10 mouse cellular contexts compared by ENCODE assay signal in the genomic region with DNA sequence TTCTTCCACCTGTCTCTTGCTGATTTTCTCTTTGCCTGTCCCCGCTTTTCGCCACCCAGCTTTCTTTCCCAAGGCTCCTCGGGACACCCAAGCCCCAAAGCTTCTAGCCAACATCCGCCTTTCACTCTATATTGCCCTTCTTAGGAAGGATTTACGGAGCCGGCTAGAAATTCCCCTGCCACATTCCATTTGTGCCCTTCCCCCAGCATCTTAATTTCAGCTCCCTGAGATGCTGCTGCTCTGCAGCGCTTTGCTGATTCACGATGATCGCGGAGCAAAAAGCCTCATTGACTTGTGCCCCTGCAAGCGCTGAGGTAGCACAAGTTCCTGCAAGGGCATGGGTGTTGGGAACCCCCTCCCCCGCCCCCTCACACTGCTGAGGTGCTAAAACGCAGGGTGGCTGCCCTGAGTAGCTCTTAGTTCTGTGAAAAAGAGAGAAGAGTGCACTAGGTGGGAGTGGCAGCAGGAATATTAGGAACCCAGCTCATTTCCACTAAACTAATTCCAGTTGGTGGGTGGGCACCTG. TPM values are rescaled to one million over a fixed set of nuclear protein-coding genes. Genes with fewer than 3 reads are reported as not detected.
DNase-seq lines count a peak whose midpoint lies in the region; ATAC-seq and TF ChIP-seq lines count a peak whose summit lies in the region.
"Had no signal": no experiment of that assay in that cellular context is flagged by ENCODE, and none has a peak within 500 bp of the region (broad histone marks: within the 10 kb centered on the region; RNA-seq: fewer than 3 reads in every experiment).

No protein-coding gene starts in this region.

- H3K9ac ChIP-seq in lung, embryonic 16.5 days (ENCODE audit: low read length): no peak overlapping the region
- no peak overlapping the region for H3K9ac ChIP-seq in midbrain, embryonic 11.5 days (ENCODE audit: low read length)
- no peak overlapping the region for H3K9ac ChIP-seq in stomach, postnatal 0 days (ENCODE audit: low read length)

- no peak overlapping the region for H3K27ac ChIP-seq in lung, embryonic 16.5 days (ENCODE audit: low read length)
- H3K27ac ChIP-seq in midbrain, embryonic 11.5 days (ENCODE audit: low read depth, low read length): no peak overlapping the region
- H3K27ac ChIP-seq in stomach, postnatal 0 days (replicated peaks): no peak overlapping the region

- no peak for TF ChIP-seq EP300 in stomach, postnatal 0 days (optimal IDR thresholded peaks at IDR 0.05)

- H3K9me3 ChIP-seq in lung, embryonic 16.5 days (ENCODE audit: control insufficient read depth, low read length): no peaks in the 10 kb centered on the region
- H3K9me3 ChIP-seq in midbrain, embryonic 11.5 days (ENCODE audit: control insufficient read depth, low read length): no peaks in the 10 kb centered on the region
- no peaks in the 10 kb centered on the region for H3K9me3 ChIP-seq in stomach, postnatal 0 days (ENCODE audit: control insufficient read depth, low read length)

- TF ChIP-seq POLR2A in lung, adult 2 months (IDR thresholded peaks at IDR 0.05; ENCODE audit: borderline replicate concordance, extremely low read depth, low read depth, low read length): no peak

- peak; percentile 7 to 12 for DNase-seq in cerebellum, postnatal 14 days
- no peak for DNase-seq in cerebellum, adult 11 months
- no peak for DNase-seq in lung, adult 2 months
- no peak for DNase-seq in midbrain, embryonic 11.5 days (ENCODE audit: low spot score, missing footprints)
- no peak for DNase-seq in stomach, postnatal 0 days (ENCODE audit: low spot score)
- DNase-seq in gastrocnemius, postnatal 36 days: no peak
- DNase-seq in adrenal gland, postnatal 10 days: no peak
- DNase-seq: kidney, adult 18-20 months had no signal

- H3K4me1 ChIP-seq in lung, embryonic 16.5 days (replicated peaks; ENCODE audit: control insufficient read depth, insufficient read depth, low read length): no peaks in the 10 kb centered on the region
- H3K4me1 ChIP-seq in lung, adult 2 months (ENCODE audit: control insufficient read depth, insufficient read depth, low read length): no peaks in the 10 kb centered on the region
- H3K4me1 ChIP-seq in midbrain, embryonic 11.5 days (ENCODE audit: control insufficient read depth, insufficient read depth, low read length): no peaks in the 10 kb centered on the region
- H3K4me1 ChIP-seq in stomach, postnatal 0 days (replicated peaks; ENCODE audit: control insufficient read depth, insufficient read depth): no peaks in the 10 kb centered on the region

- no peak for TF ChIP-seq CTCF in lung, adult 2 months (IDR thresholded peaks at IDR 0.05; ENCODE audit: insufficient read depth, low read length)
- TF ChIP-seq CTCF in stomach, postnatal 0 days (IDR thresholded peaks at IDR 0.05; ENCODE audit: low read depth): no peak

- H3K4me2 ChIP-seq in lung, embryonic 16.5 days (ENCODE audit: low read depth, low read length): peak overlapping the region; percentile 22
- H3K4me2 ChIP-seq in midbrain, embryonic 11.5 days: peak overlapping the region; percentile 0; the same call in 1 of the 2 replicates
- peak overlapping the region; percentile 11; the same call in 1 of the 2 replicates for H3K4me2 ChIP-seq in stomach, postnatal 0 days (replicated peaks; ENCODE audit: low read depth)

- WGBS in lung, embryonic 16.5 days: 10% methylated on average over 13 of the region's 13 CpGs
- 18% methylated on average over 13 of the region's 13 CpGs for WGBS in lung, adult 2 months
- WGBS in midbrain, embryonic 11.5 days: 15% methylated on average over 13 of the region's 13 CpGs
- WGBS in stomach, postnatal 0 days: 8% methylated on average over 13 of the region's 13 CpGs

- no peak overlapping the region for H3K4me3 ChIP-seq in lung, embryonic 16.5 days (ENCODE audit: low read length)
- H3K4me3 ChIP-seq in lung, adult 2 months (replicated peaks; ENCODE audit: extremely low read depth, low read depth, low read length): no peak overlapping the region
- H3K4me3 ChIP-seq in midbrain, embryonic 11.5 days (ENCODE audit: low read depth, low read length): 0 out of 2 replicates have a peak overlapping the region, but pooled peaks have one; percentile 5
- H3K4me3 ChIP-seq in stomach, postnatal 0 days (ENCODE audit: low read depth, low read length): no peak overlapping the region

- no peaks in the 10 kb centered on the region for H3K36me3 ChIP-seq in lung, embryonic 16.5 days (ENCODE audit: control insufficient read depth, insufficient read depth, low read length)
- H3K36me3 ChIP-seq in midbrain, embryonic 11.5 days (ENCODE audit: control insufficient read depth, insufficient read depth, low read length): no peaks in the 10 kb centered on the region
- H3K36me3 ChIP-seq in stomach, postnatal 0 days (ENCODE audit: control insufficient read depth, insufficient read depth, low read length): no peaks in the 10 kb centered on the region

- H3K27me3 ChIP-seq in lung, embryonic 16.5 days (ENCODE audit: control insufficient read depth, insufficient read depth, low read depth, low read length): peaks cover 25% of the 10 kb centered on the region
- H3K27me3 ChIP-seq in midbrain, embryonic 11.5 days (ENCODE audit: control insufficient read depth, insufficient read depth, low read length): peaks cover 12% of the 10 kb centered on the region
- H3K27me3 ChIP-seq in stomach, postnatal 0 days (ENCODE audit: control insufficient read depth, insufficient read depth, low read length): no peaks in the 10 kb centered on the region

- intact Hi-C loops in gastrocnemius, postnatal 36 days (cut with DNase I): no loop called here

- ATAC-seq in lung, embryonic 16.5 days (ENCODE audit: low read depth): no peak
- ATAC-seq in midbrain, embryonic 11.5 days (ENCODE audit: low FRiP score): no peak
- no peak for ATAC-seq in stomach, postnatal 0 days (ENCODE audit: low FRiP score, low TSS enrichment)

RNA-seq across cellular contexts. Expression of a gene that starts 1.2 kb away (rescaled TPM):
- not detected in 2 replicates for polyA plus RNA-seq in lung, embryonic 16.5 days (2015; fragmentation: Nextera tagmentation; extraction: Ambion mirVana)
- not detected in 2 replicates for polyA plus RNA-seq in lung, adult 2 months (2012; rRNA removed)
- not detected in 2 replicates for polyA plus RNA-seq in midbrain, embryonic 11.5 days (2014; fragmentation: Nextera tagmentation; extraction: Ambion mirVana)
- polyA plus RNA-seq in stomach, postnatal 0 days (2015; fragmentation: Nextera tagmentation; extraction: Ambion mirVana): not detected in 2 replicates
- total RNA-seq in gastrocnemius, postnatal 36 days (2021): not detected
- not detected for total RNA-seq in adrenal gland, postnatal 10 days (2021)
- polyA plus RNA-seq: C2C12 had no signal

RNA-seq across cellular contexts. Expression of a gene that starts 2.1 kb away (rescaled TPM):
- polyA plus RNA-seq in lung, embryonic 16.5 days (2015; fragmentation: Nextera tagmentation; extraction: Ambion mirVana): 0.23 and 0.26 TPM in 2 replicates
- 0.22 and 0.46 TPM in 2 replicates for polyA plus RNA-seq in lung, adult 2 months (2012; rRNA removed)
- 1.6 and 1.7 TPM in 2 replicates for polyA plus RNA-seq in midbrain, embryonic 11.5 days (2014; fragmentation: Nextera tagmentation; extraction: Ambion mirVana)
- polyA plus RNA-seq in stomach, postnatal 0 days (2015; fragmentation: Nextera tagmentation; extraction: Ambion mirVana): 1.8 and 2.0 TPM in 2 replicates
- not detected for total RNA-seq in gastrocnemius, postnatal 36 days (2021)
- total RNA-seq in adrenal gland, postnatal 10 days (2021): 1 to 10 TPM in 1 of 2 experiments, under 1 TPM in 1; 0.48 to 1.2 TPM

Comparison
In these comparisons a context has a peak if more than half of its experiments do, and no peak if none do; other contexts are left out.
1. DNase-seq: peak in cerebellum, postnatal 14 days (2 of 2); none in cerebellum, adult 11 months (single experiment), lung, adult 2 months (single experiment), midbrain, embryonic 11.5 days (single experiment), stomach, postnatal 0 days (single experiment), gastrocnemius, postnatal 36 days (0 of 2) and adrenal gland, postnatal 10 days (single experiment).
2. Peak in every context shown above with its lines, with median percentiles within 50 percentile points of each other: H3K4me2 ChIP-seq.